Comparison of ENCODE assay signal across 12 mouse cellular contexts in genomic region chr10:41451656-41452055, GRCm38 (mm10). TPM values are rescaled to one million over a fixed set of nuclear protein-coding genes. Genes with fewer than 3 reads are reported as not detected.
A peak's percentile ranks its signal among the peaks of the same experiment; 100 is the strongest.
DNase-seq lines count a peak whose midpoint lies in the region; ATAC-seq lines count a peak whose summit lies in the region.
"Had no signal": no experiment of that assay in that cellular context is flagged by ENCODE, and none has a peak within 500 bp of the region (broad histone marks: within the 10 kb centered on the region; RNA-seq: fewer than 3 reads in every experiment).

No protein-coding gene starts in this region.

- H3K4me2 ChIP-seq in kidney, embryonic 14.5 days (replicated peaks; ENCODE audit: low read depth, low read length), result no peak overlapping the region
- peak overlapping the region; percentile 78; the same call in 1 of the 2 replicates for H3K4me2 ChIP-seq in neural tube, embryonic 13.5 days

- no peaks in the 10 kb centered on the region for H3K27me3 ChIP-seq in kidney, embryonic 14.5 days (ENCODE audit: control insufficient read depth, insufficient read depth, low read length)
- H3K27me3 ChIP-seq in neural tube, embryonic 13.5 days, result no peaks in the 10 kb centered on the region
- H3K27me3 ChIP-seq: hindbrain, embryonic 12.5 days; limb, embryonic 12.5 days had no signal

- DNase-seq in cerebellum, adult 11-12 months, result peak; percentile 31
- no peak for DNase-seq in cerebellum, postnatal 25 days
- DNase-seq in kidney, adult 18-20 months, result peak; percentile 61
- DNase-seq in kidney, postnatal 14 days, result peak; percentile 41
- DNase-seq in spleen, postnatal 36 days (ENCODE audit: low spot score in 2 of 2), result no peak
- no peak for DNase-seq in lung, postnatal 25 days (ENCODE audit: low spot score)

- no peak overlapping the region for H3K27ac ChIP-seq in kidney, embryonic 14.5 days (ENCODE audit: low read depth, low read length)
- no peak overlapping the region for H3K27ac ChIP-seq in neural tube, embryonic 13.5 days (replicated peaks)
- H3K27ac ChIP-seq: hindbrain, embryonic 12.5 days; limb, embryonic 12.5 days had no signal

- no peaks in the 10 kb centered on the region for H3K9me3 ChIP-seq in kidney, embryonic 14.5 days (ENCODE audit: control insufficient read depth, low read length)
- no peaks in the 10 kb centered on the region for H3K9me3 ChIP-seq in neural tube, embryonic 13.5 days
- H3K9me3 ChIP-seq: hindbrain, embryonic 12.5 days; limb, embryonic 12.5 days had no signal

- no peak overlapping the region for H3K4me3 ChIP-seq in kidney, embryonic 14.5 days (ENCODE audit: low read length)
- H3K4me3 ChIP-seq in neural tube, embryonic 13.5 days, result peak overlapping the region; percentile 94; the same call in 1 of the 2 replicates

- WGBS in kidney, embryonic 14.5 days, result 90% methylated on average over 9 of the region's 9 CpGs
- 96% methylated on average over 9 of the region's 9 CpGs for WGBS in neural tube, embryonic 13.5 days

- no peak overlapping the region for H3K9ac ChIP-seq in kidney, embryonic 14.5 days (ENCODE audit: low read depth, low read length)
- no peak overlapping the region for H3K9ac ChIP-seq in neural tube, embryonic 13.5 days

- no peak for ATAC-seq in kidney, embryonic 14.5 days (ENCODE audit: low FRiP score, low TSS enrichment)
- no peak for ATAC-seq in neural tube, embryonic 13.5 days (ENCODE audit: low read depth)
- ATAC-seq: forebrain, embryonic 14.5 days had no signal

- H3K4me1 ChIP-seq in kidney, embryonic 14.5 days (ENCODE audit: control insufficient read depth, insufficient read depth, low read length), result peaks cover 7% of the 10 kb centered on the region
- H3K4me1 ChIP-seq in neural tube, embryonic 13.5 days (replicated peaks), result peaks cover 39% of the 10 kb centered on the region

- peaks cover 15% of the 10 kb centered on the region; the same call in 1 of the 2 replicates for H3K36me3 ChIP-seq in kidney, embryonic 14.5 days (ENCODE audit: control insufficient read depth, insufficient read depth, low read length)
- peaks cover 48% of the 10 kb centered on the region for H3K36me3 ChIP-seq in neural tube, embryonic 13.5 days

RNA-seq across cellular contexts. Expression of gene Zbtb24, which starts 1.5 kb away (rescaled TPM):
- 13.5 and 19.2 TPM in 2 replicates for polyA plus RNA-seq in kidney, embryonic 14.5 days (2014; fragmentation: Nextera tagmentation; extraction: Ambion mirVana)
- 19.3 and 21.6 TPM in 2 replicates for polyA plus RNA-seq in neural tube, embryonic 13.5 days (2015; fragmentation: Nextera tagmentation; extraction: Ambion mirVana)

RNA-seq across cellular contexts. Expression of gene Mical1, which starts 24.5 kb away (rescaled TPM):
- 22.8 and 33.6 TPM in 2 replicates for polyA plus RNA-seq in kidney, embryonic 14.5 days (2014; fragmentation: Nextera tagmentation; extraction: Ambion mirVana)
- 35.3 and 36.0 TPM in 2 replicates for polyA plus RNA-seq in neural tube, embryonic 13.5 days (2015; fragmentation: Nextera tagmentation; extraction: Ambion mirVana)

RNA-seq across cellular contexts. Expression of gene Smpd2, which starts 38.5 kb away (rescaled TPM):
- polyA plus RNA-seq in kidney, embryonic 14.5 days (2014; fragmentation: Nextera tagmentation; extraction: Ambion mirVana), result 53.8 and 59.2 TPM in 2 replicates
- polyA plus RNA-seq in neural tube, embryonic 13.5 days (2015; fragmentation: Nextera tagmentation; extraction: Ambion mirVana), result 28.4 and 33.8 TPM in 2 replicates

RNA-seq across cellular contexts. Expression of gene Ppil6, which starts 38.6 kb away (rescaled TPM):
- polyA plus RNA-seq in kidney, embryonic 14.5 days (2014; fragmentation: Nextera tagmentation; extraction: Ambion mirVana), result 1.2 and 3.1 TPM in 2 replicates
- 1.9 and 2.3 TPM in 2 replicates for polyA plus RNA-seq in neural tube, embryonic 13.5 days (2015; fragmentation: Nextera tagmentation; extraction: Ambion mirVana)
- polyA plus RNA-seq: macrophage had no signal

Comparison
In these comparisons a context has a peak if more than half of its experiments do, and no peak if none do; other contexts are left out.
1. DNase-seq: peak in cerebellum, adult 11-12 months (single experiment), kidney, adult 18-20 months (single experiment) and kidney, postnatal 14 days (single experiment); none in cerebellum, postnatal 25 days (0 of 2), spleen, postnatal 36 days (0 of 2) and lung, postnatal 25 days (single experiment).